Mouse (Mus musculus): Measurements from ENCODE around the gene Tmem247.

DNA sequence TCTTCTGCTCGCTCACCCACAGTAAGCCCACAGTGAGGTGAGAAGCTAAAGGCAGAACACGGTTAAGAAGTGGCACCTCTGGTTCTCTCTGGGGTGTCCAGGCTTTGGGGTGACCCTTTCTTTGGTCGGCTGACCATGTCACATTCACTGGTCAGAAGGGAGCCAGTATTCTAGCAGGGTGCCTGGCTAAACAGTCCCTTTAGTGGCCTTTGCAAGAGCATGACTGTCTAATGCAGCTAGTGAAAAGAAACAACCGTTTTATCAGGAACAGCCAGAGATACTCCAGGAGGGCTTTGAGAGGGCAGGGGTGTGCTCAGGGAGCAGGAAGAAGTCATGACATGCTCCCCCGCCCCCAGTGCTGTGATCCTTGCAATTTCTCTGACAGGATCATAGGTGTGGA lies 5.9 kb upstream of the Tmem247 start:
- TF ChIP-seq CTCF (IDR thresholded peaks at IDR 0.05; ENCODE audit: low read depth, low read length) (no peak), POLR2A (IDR thresholded peaks at IDR 0.05; ENCODE audit: borderline replicate concordance, low read depth, low read length) (no peak)

All from bone marrow macrophage, adult 2 months (primary cell).